Mouse (Mus musculus) bone marrow macrophage, adult 2 months (primary cell): Measurements from ENCODE around the gene Slc4a2.

Source experiments
- CTCF ChIP-seq: IDR thresholded peaks from 2 replicates; pipeline ENCODE4 v1.5.1; 2012; ENCODE audit warnings: low read depth, mild to moderate bottlenecking, low read length, moderate library complexity
- POLR2A ChIP-seq: IDR thresholded peaks from 2 replicates; pipeline ENCODE4 v1.6.1; 2012; ENCODE audit warnings: mild to moderate bottlenecking, low read depth, low read length, borderline replicate concordance

DNA sequence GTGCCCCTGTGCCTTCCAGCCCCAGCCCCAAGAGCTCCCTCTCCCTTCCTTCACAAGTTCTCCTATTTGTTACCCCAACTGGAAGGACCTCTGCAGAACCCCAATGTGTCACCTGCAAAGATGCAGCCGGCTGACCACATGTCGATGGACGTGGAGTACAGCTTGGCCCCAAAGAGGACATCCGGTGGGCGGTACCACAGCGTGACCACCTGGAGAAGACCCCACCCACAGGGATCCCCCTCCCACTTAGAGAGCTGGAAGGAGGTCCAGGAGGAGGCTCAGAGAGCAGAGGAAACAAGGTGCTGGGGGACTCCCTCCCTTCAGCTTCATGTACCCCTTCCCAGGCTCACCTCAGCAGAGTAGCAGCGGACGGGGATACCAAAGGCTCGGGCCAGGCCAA lies 3.3 kb upstream of the Slc4a2 start:
- TF ChIP-seq CTCF = no peak
- no peak for TF ChIP-seq POLR2A
